Mouse (Mus musculus): ENCODE measurements around the gene Gm1330.
"Not testable (repeated sequence)": the region's sequence is repeated elsewhere in the genome, so short reads cannot be mapped to it uniquely, and the experiment has no call there.

The Gm1330 gene

GRCm38 (mm10) chr2:149003151-149003550 is at the start of gene Gm1330:
TSS of gene Gm1330 (minus strand) at chr2:149003251.
- no peak for DNase-seq (ENCODE audit: low read depth, low spot score)

GRCm38 (mm10) chr2:149017137-149017536 is 14.1 kb upstream of the Gm1330 start, which contains the start of gene Gm10750:
TSS of gene Gm10750 (minus strand) at chr2:149017237.
- not testable (repeated sequence) for DNase-seq (ENCODE audit: low read depth, low spot score)

GRCm38 (mm10) chr2:149004826-149005225 is 1.8 kb upstream of the Gm1330 start:
- no peak for DNase-seq (ENCODE audit: low read depth, low spot score)

DNA sequence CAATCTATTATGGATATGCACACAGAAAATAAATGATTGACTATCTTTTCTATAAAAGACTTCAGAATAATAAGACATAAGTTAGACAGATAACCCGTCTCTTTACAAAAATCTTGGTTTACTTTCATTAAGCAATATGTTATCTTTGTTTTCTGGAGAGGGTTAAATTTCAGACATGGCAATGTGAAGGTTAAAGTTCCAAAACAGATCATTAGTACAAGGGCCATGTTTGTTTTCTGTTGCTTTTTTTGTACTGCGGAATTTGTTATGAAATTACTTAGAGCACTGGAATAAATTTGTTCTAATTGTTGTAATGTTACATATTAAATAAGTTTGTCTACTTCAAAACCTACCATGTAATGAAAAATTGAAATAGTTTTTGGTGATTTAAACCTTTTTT is 7.9 kb downstream of the Gm1330 start:
- DNase-seq (ENCODE audit: low read depth, low spot score): no peak
